Mouse (Mus musculus): ENCODE measurements around the gene Prr15l.
A peak's percentile ranks its signal among the peaks of the same experiment; 100 is the strongest.

The Prr15l gene

DNA sequence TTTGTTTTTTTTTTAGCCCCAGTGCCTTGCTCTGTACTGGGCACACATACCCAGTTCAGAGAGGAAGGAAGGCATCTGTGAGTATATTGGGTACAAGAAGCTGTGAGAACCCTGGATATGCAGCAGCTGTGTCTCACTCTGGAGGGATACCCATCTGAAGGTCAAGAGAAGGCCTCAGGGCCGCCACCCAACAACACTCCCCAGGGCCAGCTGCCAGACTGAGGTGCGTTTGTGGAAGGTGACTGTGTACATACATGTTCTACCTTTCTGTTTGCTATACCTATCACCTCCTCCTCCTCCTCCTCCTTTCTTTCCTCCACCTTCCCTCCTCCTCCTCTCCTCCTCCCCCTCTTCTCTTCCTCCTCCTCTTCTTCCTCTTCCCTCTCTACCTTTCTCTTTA, at the start of gene Prr15l:
Gene Prr15l, plus strand, starts transcription at position 17 of the 400 bp plus-strand sequence.
- no peak for DNase-seq (ENCODE audit: low read depth, low spot score)

DNA sequence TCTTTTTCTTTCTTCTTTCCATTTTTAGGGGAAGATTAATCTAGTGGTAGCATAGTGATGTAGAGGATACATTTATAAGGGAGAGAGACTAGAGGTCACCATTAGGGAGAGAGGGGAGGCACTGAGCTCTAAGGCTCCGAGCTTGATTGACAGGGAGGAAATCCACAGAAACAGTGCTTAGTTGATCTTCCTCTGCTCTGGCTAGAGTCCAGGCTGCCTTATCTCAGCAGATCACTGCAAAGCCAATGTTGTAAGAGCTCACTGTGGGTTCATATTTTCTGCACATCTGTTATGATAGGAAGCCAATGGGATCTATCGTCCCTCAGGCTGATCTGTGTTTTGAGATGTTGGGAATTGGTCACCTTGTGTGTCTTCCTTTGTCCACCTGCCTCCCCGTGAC, 49.2 kb upstream of the Prr15l start:
- no peak for DNase-seq (ENCODE audit: low read depth, low spot score)

DNA sequence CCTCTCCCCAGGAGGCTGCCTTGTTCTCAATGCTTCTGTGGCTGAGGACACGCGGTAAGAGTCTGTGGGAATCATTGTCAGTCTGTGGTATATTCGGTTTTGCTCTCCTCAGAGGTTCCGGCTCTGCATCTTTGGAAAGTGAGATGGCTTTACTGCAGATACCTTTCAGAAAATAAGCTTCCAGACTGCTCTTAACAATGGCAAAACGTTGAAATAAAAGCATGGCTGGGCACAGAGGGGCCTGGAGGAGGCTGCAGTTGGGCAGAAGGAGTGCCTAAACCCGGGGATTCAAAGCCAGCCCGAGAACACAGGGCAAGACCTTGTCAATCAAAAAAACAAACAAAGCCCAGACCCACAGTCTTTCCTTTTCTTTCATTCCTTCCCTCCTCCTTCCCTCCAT, 48.5 kb upstream of the Prr15l start:
- DNase-seq (ENCODE audit: low read depth, low spot score), result no peak

DNA sequence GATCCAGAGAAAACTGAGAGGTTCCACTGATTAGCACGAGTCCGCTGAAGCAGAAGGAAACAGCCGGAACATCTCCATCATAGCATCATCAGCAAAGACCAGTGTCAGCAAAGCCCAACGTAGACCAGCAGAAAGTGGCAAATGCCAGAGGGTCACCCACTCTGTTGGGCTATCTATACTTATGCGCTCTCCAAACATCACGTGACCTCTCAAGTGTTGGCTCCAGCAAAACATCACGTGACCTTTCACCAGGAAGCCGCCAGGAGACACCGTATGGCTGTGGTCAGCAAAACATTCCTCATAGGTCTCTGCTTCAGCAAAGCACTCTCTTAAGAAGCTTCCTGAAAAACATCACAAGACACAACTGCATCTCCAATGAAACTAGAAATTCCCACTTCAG, 47.6 kb upstream of the Prr15l start:
- no peak for DNase-seq (ENCODE audit: low read depth, low spot score)

DNA sequence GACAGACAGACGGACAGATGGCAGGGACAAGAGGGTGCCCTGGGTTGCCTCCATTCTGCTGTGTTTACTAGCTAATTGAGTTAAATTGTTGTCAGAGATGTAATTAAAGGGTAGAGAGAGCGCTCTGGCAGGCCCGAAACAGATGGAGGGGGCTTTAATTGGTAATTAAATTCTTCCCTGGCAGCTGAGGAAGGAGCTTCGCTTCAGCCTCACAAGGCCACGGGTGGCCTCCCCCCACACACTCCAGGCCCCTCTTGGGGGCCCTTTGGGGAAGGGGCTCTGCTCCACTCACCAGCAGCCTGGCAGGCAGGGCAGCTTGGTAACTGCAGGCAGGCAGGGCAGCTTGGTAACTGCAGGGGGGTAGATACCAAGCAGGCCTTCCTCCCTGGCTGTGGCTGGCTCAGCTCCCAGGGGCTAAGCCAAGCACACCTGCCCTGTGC, 42.0 kb upstream of the Prr15l start:
- DNase-seq (ENCODE audit: low read depth, low spot score), result no peak

DNA sequence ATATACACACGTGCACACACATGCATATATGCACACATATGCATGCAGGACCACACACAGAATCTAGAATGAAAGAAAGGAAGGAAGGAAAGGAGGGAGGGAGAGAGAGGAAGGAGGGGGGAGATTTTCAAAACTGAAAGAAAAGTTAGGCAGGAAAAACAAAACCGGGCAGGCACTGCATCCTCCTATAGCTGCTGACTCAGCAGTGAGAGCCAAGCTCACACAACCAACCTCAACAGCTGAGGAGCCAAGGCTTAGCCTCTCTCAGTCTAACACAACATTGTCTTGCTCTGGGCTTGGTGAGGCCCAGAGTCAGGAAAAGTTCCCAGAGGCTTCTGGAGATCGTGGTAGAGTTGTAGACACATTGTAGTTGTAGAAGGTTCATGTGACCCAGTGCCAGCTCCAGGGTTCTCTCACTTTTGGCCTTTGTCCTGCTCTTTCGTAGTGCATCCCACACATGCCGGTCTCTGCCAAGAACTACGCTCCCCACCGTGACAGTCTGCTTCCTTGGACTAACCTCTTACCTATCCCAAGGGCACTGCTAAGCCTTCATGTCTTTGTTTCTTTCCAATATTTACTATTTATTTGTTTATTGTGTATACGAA, 40.9 kb upstream of the Prr15l start:
- no peak for DNase-seq (ENCODE audit: low read depth, low spot score)

DNA sequence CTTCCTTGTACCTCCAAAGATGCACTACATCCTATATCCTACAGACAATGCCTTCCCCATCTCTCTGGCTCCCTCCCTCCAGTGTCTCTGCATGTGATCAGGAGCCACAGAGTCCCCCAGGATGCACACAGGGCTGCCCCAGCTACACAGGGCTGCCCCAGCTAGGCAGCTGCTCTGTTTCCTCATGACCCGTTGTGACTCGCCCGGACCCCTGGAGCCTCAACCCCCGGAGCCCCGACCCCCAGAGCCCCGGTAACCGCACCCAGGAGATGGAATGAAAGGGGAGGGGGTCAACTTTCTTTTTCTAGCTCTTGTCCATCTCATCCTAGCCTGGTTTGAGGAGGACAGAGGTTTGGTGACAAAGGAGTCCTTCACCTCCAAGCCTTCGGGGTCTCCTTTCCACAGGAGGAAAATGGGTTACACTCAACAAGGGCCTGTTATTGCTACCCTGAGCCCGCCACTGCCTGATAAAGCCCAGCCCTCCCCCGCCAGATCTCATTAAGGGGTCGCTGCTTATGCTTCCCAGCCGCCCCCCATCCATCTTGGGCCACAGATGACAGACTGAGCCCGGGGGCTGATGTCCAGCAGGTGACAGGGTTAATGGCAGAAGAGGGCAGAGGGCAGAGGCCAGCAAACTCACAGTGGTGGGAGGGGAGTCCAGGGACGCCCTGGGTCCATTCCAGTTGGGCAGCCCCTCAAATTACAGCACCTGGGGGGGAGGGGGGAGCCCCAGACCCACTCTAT, 35.9 kb upstream of the Prr15l start:
- DNase-seq (ENCODE audit: low read depth, low spot score), result no peak

DNA sequence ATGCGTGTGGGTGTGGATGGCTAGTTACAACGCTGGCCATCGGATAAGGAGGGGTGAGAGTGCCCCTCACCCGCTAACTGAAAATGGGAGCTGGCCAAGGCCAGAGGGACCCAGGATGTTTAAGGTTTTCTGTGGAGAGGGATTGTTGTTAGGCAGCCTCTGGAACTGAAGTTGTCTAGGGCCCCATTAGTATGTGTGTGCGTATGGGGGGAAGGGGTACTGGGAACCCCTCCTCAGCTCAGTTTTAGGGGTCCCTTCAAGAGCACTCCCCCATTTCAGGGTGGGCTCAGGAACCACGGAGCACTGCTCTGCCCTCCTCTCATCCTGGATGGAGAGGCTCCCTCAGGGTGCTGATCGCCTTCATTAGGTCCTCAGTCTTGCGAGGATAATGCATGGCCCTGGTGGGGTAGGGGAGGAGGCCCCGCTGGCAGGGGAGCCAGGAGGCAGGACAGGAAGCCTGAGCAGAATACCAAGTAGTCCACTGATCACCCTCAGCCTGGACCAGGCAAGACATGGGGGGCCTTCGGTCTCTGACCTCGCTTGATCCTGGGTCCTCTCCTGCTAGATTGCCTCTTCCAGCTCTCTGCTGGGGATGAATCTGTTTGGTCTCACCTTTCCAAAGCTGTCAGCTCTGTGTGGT, 34.6 kb upstream of the Prr15l start:
- no peak for DNase-seq (ENCODE audit: low read depth, low spot score)

DNA sequence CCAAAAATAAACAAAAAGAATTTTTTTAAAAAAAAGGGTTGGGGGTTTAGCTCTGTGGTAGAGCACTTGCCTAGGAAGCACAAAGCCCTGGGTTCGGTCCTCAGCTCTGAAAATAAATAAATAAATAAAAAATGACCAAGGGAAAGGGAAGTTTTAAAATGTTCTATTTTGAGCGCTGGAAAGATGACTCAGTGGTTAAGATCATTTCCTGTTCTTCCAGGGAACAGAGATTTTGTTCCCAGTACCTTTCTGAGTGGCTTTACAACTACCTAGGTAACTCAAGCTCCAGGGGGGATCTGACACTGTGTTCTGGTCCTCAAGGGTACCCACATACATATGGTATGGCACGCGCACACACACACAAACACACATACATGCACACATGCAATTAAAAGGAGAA, 32.0 kb upstream of the Prr15l start:
- no peak for DNase-seq (ENCODE audit: low read depth, low spot score)

DNA sequence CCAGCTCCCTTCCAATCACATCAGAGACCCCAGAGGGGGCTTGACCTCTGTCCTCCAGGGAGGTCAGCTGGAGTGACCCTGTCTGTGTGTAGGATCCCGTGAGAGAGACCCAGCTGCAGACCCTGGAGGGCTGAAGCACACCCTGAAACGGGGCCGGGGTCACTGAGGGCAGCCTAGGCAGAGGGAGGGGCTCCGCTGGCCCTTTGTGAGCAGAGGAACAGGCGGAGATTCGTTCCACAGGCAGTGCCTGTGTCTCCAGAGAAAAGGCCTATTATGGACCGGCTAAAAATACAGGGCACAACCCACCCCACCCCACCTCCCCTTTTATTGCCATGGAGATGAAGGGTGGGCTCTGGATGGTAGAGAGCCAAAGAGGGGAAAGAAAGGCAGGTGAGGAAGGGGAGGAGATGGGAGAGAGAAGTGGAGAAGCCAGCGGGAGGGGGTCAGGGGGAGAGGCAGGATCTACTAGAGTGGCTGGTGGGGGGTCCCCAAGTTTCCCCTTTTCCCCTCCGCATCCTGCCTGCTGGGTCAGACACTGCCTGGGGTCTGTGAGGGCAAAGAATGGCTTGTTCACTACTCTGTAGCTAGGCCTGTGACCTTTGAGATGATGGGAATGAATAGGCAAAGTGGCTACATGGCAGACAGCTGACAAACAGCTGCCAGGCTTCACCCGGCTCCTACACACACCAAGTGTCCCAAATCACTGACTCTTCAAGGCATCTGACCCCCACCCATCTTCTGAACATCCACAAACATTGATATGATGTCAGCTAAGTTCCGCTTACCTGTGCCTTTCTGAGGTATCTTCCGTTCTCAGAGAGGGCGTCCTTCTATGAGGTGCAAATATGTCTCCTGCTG, 28.2 kb upstream of the Prr15l start:
- no peak for DNase-seq (ENCODE audit: low read depth, low spot score)

DNA sequence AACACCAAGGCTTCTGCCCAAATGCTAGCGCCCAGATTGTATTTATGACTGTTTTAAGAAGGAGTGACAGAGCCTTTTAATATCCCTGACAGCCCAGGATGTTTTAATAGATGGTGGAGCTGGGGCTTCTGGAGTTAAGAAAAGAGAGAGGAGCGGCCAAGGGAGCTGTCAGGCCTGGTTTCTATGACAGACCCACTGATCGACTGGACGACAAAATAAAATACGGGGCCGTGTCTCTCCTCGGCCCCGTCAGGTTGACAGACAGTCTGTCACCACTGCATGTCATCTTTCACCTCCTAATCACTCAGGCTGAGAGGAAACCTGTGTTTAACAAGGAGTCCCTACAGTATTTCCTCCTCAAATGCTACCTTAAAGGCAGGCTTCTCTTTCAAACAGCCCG, 26.6 kb upstream of the Prr15l start:
- DNase-seq (ENCODE audit: low read depth, low spot score), result no peak

DNA sequence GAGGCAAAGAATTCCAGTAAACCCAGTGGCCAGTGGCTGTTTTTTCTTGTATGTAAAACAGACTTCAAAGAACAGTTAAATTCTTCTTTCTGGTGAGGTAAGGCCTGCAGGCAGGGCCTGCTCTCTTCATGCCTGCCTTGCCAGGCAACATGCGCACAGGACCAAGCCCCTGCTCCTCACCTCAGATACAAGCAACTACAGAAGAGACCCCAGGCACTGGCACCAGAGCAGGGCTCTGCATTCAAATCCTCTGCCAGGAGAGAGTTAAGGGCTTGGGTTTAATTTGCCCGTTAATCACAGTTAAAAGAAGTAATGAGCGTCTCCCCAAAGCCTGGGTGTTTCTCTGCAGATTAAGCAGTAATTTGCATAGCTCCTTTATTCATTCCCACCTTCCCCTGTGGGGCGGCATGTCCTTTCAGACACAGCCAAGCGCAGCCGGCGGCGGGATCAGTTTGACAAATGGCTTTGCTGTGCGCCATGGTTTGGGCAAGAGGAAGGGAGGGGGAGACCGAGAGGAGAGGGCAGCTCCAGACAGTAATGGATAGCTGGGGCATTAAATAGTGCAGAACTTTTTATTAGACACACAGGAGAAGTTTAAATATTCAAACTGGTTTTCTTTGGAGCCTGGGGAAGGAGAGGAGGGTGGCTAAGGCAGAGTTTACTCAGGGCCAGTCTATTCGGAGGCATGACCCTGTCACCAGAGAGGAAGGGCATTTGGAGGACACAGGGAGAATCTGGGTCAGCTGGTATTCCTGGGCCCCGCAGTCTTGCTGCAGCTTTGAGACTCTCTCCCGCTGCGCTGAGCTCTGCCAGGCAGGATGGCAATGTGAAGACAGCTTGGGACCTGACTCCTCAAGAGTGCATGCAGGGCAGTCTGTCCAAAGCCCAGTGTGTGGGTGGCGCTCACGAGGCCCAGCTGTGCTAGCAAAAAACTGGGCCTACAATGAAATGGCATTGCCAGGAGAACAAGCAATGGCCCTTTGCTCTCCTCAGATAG, 25.0 kb upstream of the Prr15l start:
- DNase-seq (ENCODE audit: low read depth, low spot score), result no peak

DNA sequence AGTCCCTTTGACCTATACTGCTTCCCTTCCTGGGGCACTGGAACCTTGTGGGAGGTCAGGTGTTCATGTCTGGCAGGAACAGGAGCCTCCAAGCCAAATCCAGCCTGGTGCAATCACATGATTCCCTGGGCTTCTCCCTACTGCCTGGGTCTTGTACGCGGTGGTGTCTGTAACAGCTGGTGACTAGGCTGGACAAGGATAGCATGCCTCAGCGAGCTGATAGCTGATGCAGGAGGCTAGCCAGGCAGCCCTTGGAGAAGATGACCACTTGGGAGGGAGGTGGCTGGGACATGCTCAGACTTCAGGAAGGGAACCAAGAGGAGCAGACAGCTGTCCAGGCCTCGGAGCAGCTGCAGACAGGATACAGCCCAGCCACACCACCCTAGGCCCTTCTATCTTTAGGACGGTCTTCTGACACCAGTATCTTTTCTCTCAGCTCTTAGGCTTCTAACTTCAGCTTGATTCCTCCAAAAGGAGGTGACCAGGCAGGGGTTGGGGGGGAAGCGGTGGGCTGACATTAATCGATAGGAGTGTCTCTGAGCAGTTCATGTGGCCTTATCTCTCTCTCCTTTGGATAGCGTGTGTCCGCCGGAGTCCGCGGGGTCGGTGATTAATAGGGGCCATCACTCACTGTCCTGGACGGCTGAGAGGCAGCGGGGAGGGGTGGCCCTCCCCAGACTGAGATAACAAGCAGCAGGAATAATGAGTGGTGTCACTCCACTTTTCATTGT, 21.3 kb upstream of the Prr15l start:
- no peak for DNase-seq (ENCODE audit: low read depth, low spot score)

DNA sequence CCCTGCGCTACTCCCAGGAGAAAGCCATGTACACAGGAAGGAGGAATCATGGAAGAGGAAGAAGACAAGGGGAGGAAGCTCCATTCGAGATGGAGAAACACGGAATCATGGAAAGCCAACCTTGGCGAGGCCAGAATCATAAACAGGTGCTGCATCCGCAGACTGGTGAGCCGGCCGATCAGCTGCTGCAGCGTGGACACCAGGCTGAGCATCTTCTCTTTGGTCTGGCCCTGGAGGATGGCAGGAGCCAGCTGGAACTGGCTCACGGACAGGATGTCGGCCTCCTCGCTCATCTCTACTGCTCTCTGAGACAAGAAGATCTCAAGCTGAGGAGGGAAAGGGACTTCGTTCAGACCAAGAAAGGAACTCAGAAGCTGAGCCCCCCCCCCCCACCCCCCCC, 19.3 kb upstream of the Prr15l start:
- DNase-seq (ENCODE audit: low read depth, low spot score), result no peak

DNA sequence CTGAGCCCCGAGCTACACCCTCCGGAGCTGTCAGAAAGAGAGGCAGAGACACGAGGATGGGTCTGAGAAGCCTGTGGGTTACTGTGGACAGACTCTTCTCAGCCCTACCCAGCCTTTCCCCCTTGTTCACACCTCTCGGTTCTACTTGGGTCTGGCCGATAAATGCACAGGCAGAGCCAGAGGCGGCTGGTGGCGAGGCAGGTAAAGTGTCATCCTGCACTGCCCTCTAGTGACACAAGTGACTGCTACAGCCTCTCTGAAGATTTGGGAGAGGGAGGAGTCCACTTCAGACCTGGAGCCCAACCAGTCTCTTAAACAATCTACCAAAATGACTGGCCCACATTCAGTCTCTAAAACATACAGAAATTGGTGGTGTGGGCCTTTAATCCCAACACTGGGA, 17.9 kb upstream of the Prr15l start:
- peak; percentile 87 for DNase-seq (ENCODE audit: low read depth, low spot score)

DNA sequence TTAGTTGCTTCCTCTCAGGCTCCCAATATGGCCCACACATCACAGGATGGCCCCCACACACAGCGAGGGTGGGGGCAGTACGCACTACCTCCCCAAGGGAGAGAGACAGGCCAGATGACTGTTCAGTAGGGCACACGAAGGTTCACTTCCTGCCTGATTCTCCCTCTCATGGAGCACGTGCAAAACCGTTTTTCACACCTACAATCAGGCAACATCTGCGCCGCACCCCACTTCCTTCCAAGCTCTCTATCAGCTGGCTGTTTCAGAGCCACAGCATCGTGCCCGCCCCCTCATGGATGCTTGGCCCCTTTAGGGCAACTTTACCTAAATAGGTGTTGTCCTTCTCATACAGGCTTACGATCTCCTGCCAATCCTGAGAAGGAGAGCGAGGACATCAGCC, 15.2 kb upstream of the Prr15l start:
- DNase-seq (ENCODE audit: low read depth, low spot score), result peak; percentile 50

DNA sequence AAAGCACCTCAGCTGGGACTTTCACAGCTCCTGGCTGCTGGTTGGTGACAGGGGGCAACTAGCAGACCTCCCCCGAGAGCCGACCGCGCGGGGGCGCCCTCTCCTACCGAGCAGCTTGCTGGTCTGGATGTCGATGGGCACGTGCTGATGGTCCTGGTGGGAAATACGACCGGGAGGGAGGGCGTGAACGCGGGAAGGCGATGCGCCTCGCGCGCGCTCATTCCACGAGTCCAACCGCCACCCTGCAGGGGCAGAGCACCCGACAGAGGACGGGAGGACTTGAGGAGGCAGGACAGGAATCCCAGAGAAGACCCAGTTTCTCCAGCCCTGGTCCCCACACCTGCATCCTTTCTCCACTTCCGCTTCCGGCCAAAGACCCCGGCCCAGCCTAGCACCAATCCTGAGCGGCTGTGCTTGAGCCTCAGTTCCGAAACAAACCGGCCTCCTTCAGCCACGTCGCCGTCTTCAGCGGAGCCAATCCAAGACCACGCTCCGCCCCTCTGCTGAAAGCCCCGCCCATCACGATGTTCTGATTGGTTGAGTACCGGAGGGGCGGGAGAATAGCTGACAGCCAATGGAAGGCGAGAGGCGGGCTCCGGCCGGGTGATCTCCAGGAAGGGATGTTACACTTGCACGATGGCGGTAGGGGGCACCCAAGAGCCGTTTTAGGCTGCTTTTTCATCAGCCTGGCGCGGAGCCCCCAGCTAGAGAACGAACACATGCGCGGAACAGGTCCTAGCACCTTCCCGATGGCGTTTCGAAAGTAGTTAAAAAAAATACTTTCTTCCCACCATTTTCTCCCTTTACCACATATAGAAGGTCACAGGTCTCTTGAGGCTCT, 11.6 kb upstream of the Prr15l start, which contains the start of gene Cdk5rap3:
Gene Cdk5rap3, minus strand, starts transcription at position 453 of the 841 bp plus-strand sequence.
- DNase-seq (ENCODE audit: low read depth, low spot score), result peak; percentile 99

DNA sequence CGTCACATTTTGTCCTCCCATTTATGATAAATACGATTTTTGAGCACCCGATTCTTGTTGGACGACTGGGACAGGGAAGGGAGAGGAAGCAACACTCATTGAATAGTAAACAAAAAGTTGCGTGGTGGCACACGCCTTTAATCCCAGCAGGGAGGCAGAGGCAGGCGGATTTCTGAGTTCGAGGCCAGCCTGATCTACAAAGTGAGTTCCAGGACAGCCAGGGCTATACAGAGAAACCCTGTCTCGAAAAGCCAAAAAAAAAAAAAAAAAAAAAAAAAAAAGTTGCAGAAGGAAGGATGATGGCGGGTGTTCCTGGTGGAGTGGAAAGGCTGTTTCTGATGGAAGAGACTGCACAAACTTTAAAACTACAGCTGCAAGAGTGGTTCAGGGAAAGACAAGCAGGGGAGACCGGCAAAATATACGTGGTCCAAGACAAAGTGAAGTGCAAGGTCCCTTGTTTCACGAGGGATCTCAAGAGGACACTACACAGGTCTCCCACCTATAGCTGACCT, 11.0 kb upstream of the Prr15l start:
- DNase-seq (ENCODE audit: low read depth, low spot score), result no peak

DNA sequence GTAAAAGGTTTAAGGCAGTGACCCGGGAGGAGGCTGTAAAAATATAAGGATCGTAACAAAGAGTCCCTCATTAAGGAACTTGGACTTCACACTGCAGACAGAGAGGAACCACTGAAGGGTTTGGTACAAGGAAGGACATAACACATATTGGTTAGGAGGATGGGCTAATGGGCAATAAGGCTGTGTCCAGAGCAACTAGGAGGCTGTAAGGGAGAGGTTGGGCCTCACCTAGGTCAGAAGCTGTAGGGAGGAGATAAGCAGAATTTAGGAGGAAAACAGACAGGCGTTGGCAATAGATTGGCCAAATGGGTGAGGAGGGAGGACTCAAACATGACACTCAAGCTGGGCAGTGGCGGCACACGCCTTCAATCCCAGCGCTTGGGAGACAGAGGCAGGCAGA, 10.5 kb upstream of the Prr15l start:
- DNase-seq (ENCODE audit: low read depth, low spot score), result no peak

Data from CD4-positive, CD25-positive, alpha-beta regulatory T cell, adult 2 months (primary cell).